Mouse (Mus musculus): ENCODE data around the gene Lysmd2. TPM values are rescaled to one million over a fixed set of nuclear protein-coding genes. Genes with fewer than 3 reads are reported as not detected.
A peak's percentile ranks its signal among the peaks of the same experiment; 100 is the strongest.

The Lysmd2 gene
- polyA plus RNA-seq, 1 experiment from 2014 or later, result 28.1 TPM

GRCm38 (mm10) chr9:75678341-75678740 is 52.8 kb downstream of the Lysmd2 start:
- WGBS, result 81% methylated on average over 7 of the region's 7 CpGs
- H3K4me1 ChIP-seq, result no peaks in the 10 kb centered on the region
- no peaks in the 10 kb centered on the region for H3K36me3 ChIP-seq
- no peak for ATAC-seq (ENCODE audit: borderline replicate concordance, extremely low read depth, low FRiP score, low TSS enrichment)
- H3K9me3 ChIP-seq, result no peaks in the 10 kb centered on the region
- no peak overlapping the region for H3K27ac ChIP-seq
- no peak overlapping the region for H3K4me2 ChIP-seq
- peaks cover under 1% of the 10 kb centered on the region; the same call in 1 of the 2 replicates for H3K27me3 ChIP-seq
- H3K9ac ChIP-seq, result no peak overlapping the region
- H3K4me3 ChIP-seq, result no peak overlapping the region

GRCm38 (mm10) chr9:75679629-75680028 is 54.1 kb downstream of the Lysmd2 start:
- Histone ChIP-seq H3K9me3 (no peaks in the 10 kb centered on the region), H3K36me3 (no peaks in the 10 kb centered on the region), H3K4me3 (no peak overlapping the region), H3K27ac (no peak overlapping the region), H3K4me2 (no peak overlapping the region), H3K9ac (no peak overlapping the region), H3K27me3 (peaks cover 8% of the 10 kb centered on the region; the same call in 1 of the 2 replicates), H3K4me1 (peaks cover 8% of the 10 kb centered on the region)
- ATAC-seq (ENCODE audit: borderline replicate concordance, extremely low read depth, low FRiP score, low TSS enrichment), result no peak
- WGBS, result 61% methylated on average over 4 of the region's 4 CpGs

- Histone ChIP-seq H3K4me2 (no peak overlapping the region), H3K27me3 (peaks cover 8% of the 10 kb centered on the region; the same call in 1 of the 2 replicates), H3K27ac (no peak overlapping the region), H3K9me3 (no peaks in the 10 kb centered on the region), H3K4me1 (peaks cover 8% of the 10 kb centered on the region), H3K9ac (no peak overlapping the region), H3K36me3 (no peaks in the 10 kb centered on the region), H3K4me3 (no peak overlapping the region)
- 80% methylated on average over 5 of the region's 5 CpGs for WGBS
- ATAC-seq (ENCODE audit: borderline replicate concordance, extremely low read depth, low FRiP score, low TSS enrichment), result no peak
Measured at GRCm38 (mm10) chr9:75680606-75681005, 55.1 kb downstream of the Lysmd2 start.

GRCm38 (mm10) chr9:75683426-75684191 is 58.1 kb downstream of the Lysmd2 start, which contains the start of gene Scg3:
Gene Scg3, minus strand, starts transcription at chr9:75684056.
- H3K27ac ChIP-seq, result no peak within 1 kb of the TSS
- peak within 1 kb of the TSS; percentile 15 for H3K4me3 ChIP-seq
- H3K4me2 ChIP-seq, result peak within 1 kb of the TSS; percentile 59
- no peaks in the 10 kb centered on the region for H3K36me3 ChIP-seq
- H3K4me1 ChIP-seq, result peaks cover 8% of the 10 kb centered on the region
- ATAC-seq (ENCODE audit: borderline replicate concordance, extremely low read depth, low FRiP score, low TSS enrichment), result peak; percentile 83; the same call in 1 of the 2 replicates
- H3K9ac ChIP-seq, result no peak within 1 kb of the TSS
- H3K9me3 ChIP-seq, result no peaks in the 10 kb centered on the region
- peaks cover 8% of the 10 kb centered on the region; the same call in 1 of the 2 replicates for H3K27me3 ChIP-seq
- 11% methylated on average over 40 of the region's 42 CpGs for WGBS

GRCm38 (mm10) chr9:75684292-75684691 is 58.8 kb downstream of the Lysmd2 start:
- Histone ChIP-seq H3K27me3 (peaks cover 8% of the 10 kb centered on the region; the same call in 1 of the 2 replicates), H3K4me3 (peak overlapping the region; percentile 15), H3K9me3 (no peaks in the 10 kb centered on the region), H3K4me2 (peak overlapping the region; percentile 59), H3K27ac (no peak overlapping the region), H3K4me1 (peaks cover 8% of the 10 kb centered on the region), H3K9ac (no peak overlapping the region), H3K36me3 (no peaks in the 10 kb centered on the region)
- ATAC-seq (ENCODE audit: borderline replicate concordance, extremely low read depth, low FRiP score, low TSS enrichment), result no peak
- WGBS, result 63% methylated on average over 4 of the region's 4 CpGs

GRCm38 (mm10) chr9:75684772-75685171 is 59.2 kb downstream of the Lysmd2 start:
- ATAC-seq (ENCODE audit: borderline replicate concordance, extremely low read depth, low FRiP score, low TSS enrichment), result no peak
- H3K27me3 ChIP-seq, result peaks cover 8% of the 10 kb centered on the region; the same call in 1 of the 2 replicates
- WGBS, result 73% methylated on average over 3 of the region's 3 CpGs
- H3K4me1 ChIP-seq, result peaks cover 8% of the 10 kb centered on the region
- H3K4me2 ChIP-seq, result no peak overlapping the region
- H3K27ac ChIP-seq, result no peak overlapping the region
- no peak overlapping the region for H3K9ac ChIP-seq
- H3K9me3 ChIP-seq, result no peaks in the 10 kb centered on the region
- no peak overlapping the region for H3K4me3 ChIP-seq
- H3K36me3 ChIP-seq, result no peaks in the 10 kb centered on the region

Other genes starting within 250 kb of the Lysmd2 start
- 45.0 and 49.7 TPM in 2 replicates for gene Mapk6, start 215.7 kb upstream of the Lysmd2 start, polyA plus RNA-seq (2015; fragmentation: Nextera tagmentation; extraction: Ambion mirVana)
- 37.3 and 38.1 TPM in 2 replicates for gene Leo1, start 184.2 kb upstream of the Lysmd2 start, polyA plus RNA-seq (2015; fragmentation: Nextera tagmentation; extraction: Ambion mirVana)
- 155 and 160 TPM in 2 replicates for gene Tmod3, start 66.1 kb upstream of the Lysmd2 start, polyA plus RNA-seq (2015; fragmentation: Nextera tagmentation; extraction: Ambion mirVana)
- gene Tmod2, start 14.4 kb upstream of the Lysmd2 start, polyA plus RNA-seq (2015; fragmentation: Nextera tagmentation; extraction: Ambion mirVana), result 9.4 and 10.1 TPM in 2 replicates
- gene Scg3, start 58.3 kb downstream of the Lysmd2 start, polyA plus RNA-seq (2015; fragmentation: Nextera tagmentation; extraction: Ambion mirVana), result 1.1 and 1.6 TPM in 2 replicates
- gene Bmp5, start 149.6 kb downstream of the Lysmd2 start, polyA plus RNA-seq (2015; fragmentation: Nextera tagmentation; extraction: Ambion mirVana), result 32.8 and 34.3 TPM in 2 replicates

Data from lung, embryonic 15.5 days (tissue).